Mouse (Mus musculus) retina, postnatal 1 day (tissue): ENCODE measurements around the gene Gramd1b.
"Not testable (repeated sequence)": the region's sequence is repeated elsewhere in the genome, so short reads cannot be mapped to it uniquely, and the experiment has no call there.

Source experiments
- DNase-seq: peaks from one replicate; pipeline ENCODE4 v3.0.0-alpha.2; 2012

Gene Gramd1b

GRCm38 (mm10) chr9:40511970-40512369 is 19.2 kb downstream of the Gramd1b start:
- DNase-seq = no peak

GRCm38 (mm10) chr9:40509479-40509878 is 21.7 kb downstream of the Gramd1b start:
- no peak for DNase-seq

GRCm38 (mm10) chr9:40506576-40506975 is 24.6 kb downstream of the Gramd1b start:
- DNase-seq = no peak

GRCm38 (mm10) chr9:40505471-40506312 is 25.5 kb downstream of the Gramd1b start:
- DNase-seq = no peak

- DNase-seq = no peak
Observed at GRCm38 (mm10) chr9:40504886-40505285, 26.3 kb downstream of the Gramd1b start.

- no peak for DNase-seq
Observed at GRCm38 (mm10) chr9:40500691-40501090, 30.5 kb downstream of the Gramd1b start.

GRCm38 (mm10) chr9:40482351-40483084 is 48.7 kb downstream of the Gramd1b start:
- DNase-seq = not testable (repeated sequence)

GRCm38 (mm10) chr9:40481271-40481670 is 49.9 kb downstream of the Gramd1b start:
- DNase-seq = no peak

GRCm38 (mm10) chr9:40479333-40479732 is 51.9 kb downstream of the Gramd1b start:
- peak; percentile 29 for DNase-seq

GRCm38 (mm10) chr9:40478146-40478900 is 52.9 kb downstream of the Gramd1b start:
- DNase-seq = no peak

- no peak for DNase-seq
Observed at GRCm38 (mm10) chr9:40477611-40478010, 53.6 kb downstream of the Gramd1b start.

GRCm38 (mm10) chr9:40476098-40476497 is 55.1 kb downstream of the Gramd1b start:
- no peak for DNase-seq

- no peak for DNase-seq
Observed at GRCm38 (mm10) chr9:40472961-40473510, 58.1 kb downstream of the Gramd1b start.

- DNase-seq = peak; percentile 46
Observed at GRCm38 (mm10) chr9:40469403-40470137, 61.6 kb downstream of the Gramd1b start.

GRCm38 (mm10) chr9:40466782-40467181 is 64.4 kb downstream of the Gramd1b start:
- DNase-seq = no peak

GRCm38 (mm10) chr9:40465596-40465995 is 65.6 kb downstream of the Gramd1b start:
- no peak for DNase-seq

GRCm38 (mm10) chr9:40462401-40462800 is 68.8 kb downstream of the Gramd1b start:
- no peak for DNase-seq

- peak; percentile 35 for DNase-seq
Observed at GRCm38 (mm10) chr9:40460781-40461180, 70.4 kb downstream of the Gramd1b start.

GRCm38 (mm10) chr9:40459304-40460280 is 71.6 kb downstream of the Gramd1b start:
- DNase-seq = no peak

- DNase-seq = no peak
Observed at GRCm38 (mm10) chr9:40458559-40459303, 72.5 kb downstream of the Gramd1b start.
